ENCODE assay signal across 9 mouse cellular contexts in the genomic region with DNA sequence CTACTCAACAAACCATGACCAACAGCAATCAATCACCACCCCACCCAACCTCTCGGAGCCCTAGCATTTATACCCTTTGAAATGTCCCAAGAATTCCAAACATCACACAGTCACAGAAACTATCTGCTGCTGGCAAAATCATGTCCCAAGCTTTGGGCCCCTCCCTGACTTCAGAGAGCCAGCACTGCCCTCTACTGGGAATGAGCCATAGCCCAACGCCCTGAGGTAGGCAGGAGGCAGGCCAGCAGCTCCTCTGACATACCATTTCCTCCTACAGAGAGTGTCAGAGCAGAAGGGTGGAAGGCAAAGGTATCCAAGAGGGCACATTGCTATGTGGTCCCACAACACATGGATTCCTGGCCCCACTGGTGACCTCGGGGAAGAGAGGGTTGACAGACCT. TPM values are rescaled to one million over a fixed set of nuclear protein-coding genes. Genes with fewer than 3 reads are reported as not detected.
A peak's percentile ranks its signal among the peaks of the same experiment; 100 is the strongest.
DNase-seq lines count a peak whose midpoint lies in the region; ATAC-seq and TF ChIP-seq lines count a peak whose summit lies in the region.
"Had no signal": no experiment of that assay in that cellular context is flagged by ENCODE, and none has a peak within 500 bp of the region (broad histone marks: within the 10 kb centered on the region; RNA-seq: fewer than 3 reads in every experiment).

No protein-coding gene starts in this region.

- H3K4me3 ChIP-seq in left cerebral cortex, adult 2 months = no peak overlapping the region
- H3K4me3 ChIP-seq in cortical plate, adult 2 months (ENCODE audit: insufficient read depth, low read length) = no peak overlapping the region
- H3K4me3 ChIP-seq: midbrain, embryonic 12.5 days had no signal

- peak; percentile 39 for TF ChIP-seq CTCF in left cerebral cortex, adult 2 months (IDR thresholded peaks at IDR 0.05)
- TF ChIP-seq CTCF in cortical plate, adult 2 months (IDR thresholded peaks at IDR 0.05; ENCODE audit: extremely low read depth, insufficient read depth, low read length) = peak; percentile 31

- TF ChIP-seq POLR2A in cortical plate, adult 2 months (IDR thresholded peaks at IDR 0.05; ENCODE audit: extremely low read depth, insufficient read depth, low read length) = no peak

- no peak overlapping the region for H3K27ac ChIP-seq in left cerebral cortex, adult 2 months
- no peak overlapping the region for H3K27ac ChIP-seq in cortical plate, adult 2 months (ENCODE audit: insufficient read depth, low read length)
- H3K27ac ChIP-seq: midbrain, embryonic 12.5 days had no signal

- peak; percentile 23 for ATAC-seq in megakaryocyte, adult 5-6 weeks (ENCODE audit: poor library complexity, severe bottlenecking)

- DNase-seq in left cerebral cortex, adult 2 months (ENCODE audit: extremely low spot score in 1 of 2, low spot score in 2 of 2) = no peak
- DNase-seq in left cerebral cortex, adult 18-20 months (ENCODE audit: low spot score in 2 of 2) = no peak
- DNase-seq in Muller cell, postnatal 12 days (ENCODE audit: inconsistent ontology term) = peak; percentile 50
- no peak for DNase-seq in layer of hippocampus, adult 9-11 months
- no peak for DNase-seq in cerebellum, adult 11-12 months
- DNase-seq in kidney, adult 8-10 months = no peak

- no peaks in the 10 kb centered on the region for H3K4me1 ChIP-seq in cortical plate, adult 2 months (ENCODE audit: control insufficient read depth, insufficient read depth, low read length)
- H3K4me1 ChIP-seq: midbrain, embryonic 12.5 days had no signal

- intact Hi-C loops in left cerebral cortex, adult 2 months (cut with DNase I) = loop anchor here (10.0 kb wide), 1 partner anchor 462 kb away; the partner anchor contains the start of gene Cdkn1c

RNA-seq across cellular contexts. Expression of gene Tspan32, which starts 2.2 kb away (rescaled TPM):
- under 1 TPM in 1 of 2 experiments, not detected in 1; 0.07 TPM for total RNA-seq in left cerebral cortex, adult 2 months (2021)
- total RNA-seq in left cerebral cortex, adult 18-20 months (2021) = under 1 TPM in 1 of 2 experiments, not detected in 1; 0.44 TPM
- polyA plus RNA-seq in cortical plate, adult 2 months (2012; rRNA removed) = 0.26 and 0.44 TPM in 2 replicates
- total RNA-seq in megakaryocyte, adult 5-6 weeks (2015) = 60.9 and 70.4 TPM in 2 replicates
- total RNA-seq in megakaryocyte, adult 5-6 weeks (2017) = 45.6 and 47.0 TPM in 2 replicates

RNA-seq across cellular contexts. Expression of gene Ascl2, which starts 33.6 kb away (rescaled TPM):
- under 1 TPM; 0.42 to 0.57 TPM for total RNA-seq in left cerebral cortex, adult 2 months (2021)
- total RNA-seq in left cerebral cortex, adult 18-20 months (2021) = not detected
- polyA plus RNA-seq in cortical plate, adult 2 months (2012; rRNA removed) = 0.51 and 0.81 TPM in 2 replicates
- 0.96 and 1.1 TPM in 2 replicates for total RNA-seq in megakaryocyte, adult 5-6 weeks (2015)
- total RNA-seq in megakaryocyte, adult 5-6 weeks (2017) = 0.40 and 2.9 TPM in 2 replicates

RNA-seq across cellular contexts. Expression of gene Cd81, which starts 49.9 kb away (rescaled TPM):
- total RNA-seq in left cerebral cortex, adult 2 months (2021) = 100 to 1,000 TPM; 380 to 388 TPM
- 100 to 1,000 TPM; 388 to 392 TPM for total RNA-seq in left cerebral cortex, adult 18-20 months (2021)
- 638 and 653 TPM in 2 replicates for polyA plus RNA-seq in cortical plate, adult 2 months (2012; rRNA removed)
- 17.2 and 20.3 TPM in 2 replicates for total RNA-seq in megakaryocyte, adult 5-6 weeks (2015)
- total RNA-seq in megakaryocyte, adult 5-6 weeks (2017) = 22.5 and 25.3 TPM in 2 replicates

Comparison
In these comparisons a context has a peak if more than half of its experiments do, and no peak if none do; other contexts are left out.
1. RNA of gene Tspan32, which starts 2.2 kb away (total RNA-seq): 45.6 to 70.4 TPM in megakaryocyte, adult 5-6 weeks; 0.44 TPM in left cerebral cortex, adult 18-20 months and 0.07 TPM in left cerebral cortex, adult 2 months; every median in the first group is over 10 times any median in the second.
2. RNA of gene Cd81, which starts 49.9 kb away (total RNA-seq): 388 to 392 TPM in left cerebral cortex, adult 18-20 months and 380 to 388 TPM in left cerebral cortex, adult 2 months; 17.2 to 25.3 TPM in megakaryocyte, adult 5-6 weeks; every median in the first group is over 10 times any median in the second.